In the genomic region with DNA sequence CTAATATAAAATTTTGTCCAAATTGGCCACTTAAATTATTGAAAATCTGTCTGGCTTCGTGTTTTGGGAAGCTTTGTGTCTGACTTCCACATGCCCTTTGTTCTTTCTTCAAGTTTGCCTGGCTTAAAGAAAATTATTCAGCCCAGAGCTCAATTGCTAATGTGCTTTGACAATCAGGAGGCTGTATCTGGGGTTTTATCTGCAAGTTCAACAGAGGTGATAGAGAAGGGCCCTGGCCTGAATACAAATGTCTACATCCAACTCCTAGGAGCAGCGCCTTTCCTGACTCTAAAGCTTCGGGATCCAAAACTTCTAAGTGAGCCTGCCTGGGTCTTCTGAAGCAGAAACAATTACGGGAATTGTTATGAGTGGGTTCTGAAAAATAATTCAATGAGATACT, we compare ENCODE assay signal across 24 mouse cellular contexts.
DNase-seq lines count a peak whose midpoint lies in the region; ATAC-seq and TF ChIP-seq lines count a peak whose summit lies in the region.
"Had no signal": no experiment of that assay in that cellular context is flagged by ENCODE, and none has a peak within 500 bp of the region (broad histone marks: within the 10 kb centered on the region; RNA-seq: fewer than 3 reads in every experiment).

No protein-coding gene starts in this region.

- no peaks in the 10 kb centered on the region for H3K9me3 ChIP-seq in hindbrain, embryonic 10.5 days
- H3K9me3 ChIP-seq in hindbrain, embryonic 13.5 days, result no peaks in the 10 kb centered on the region
- H3K9me3 ChIP-seq in midbrain, embryonic 11.5 days (ENCODE audit: control insufficient read depth, low read length), result no peaks in the 10 kb centered on the region
- no peaks in the 10 kb centered on the region for H3K9me3 ChIP-seq in midbrain, postnatal 0 days (ENCODE audit: low read length)
- no peaks in the 10 kb centered on the region for H3K9me3 ChIP-seq in midbrain, embryonic 14.5 days (ENCODE audit: control insufficient read depth, low read length)
- no peaks in the 10 kb centered on the region for H3K9me3 ChIP-seq in midbrain, embryonic 15.5 days
- H3K9me3 ChIP-seq: embryonic facial prominence, embryonic 10.5 days; embryonic facial prominence, embryonic 12.5 days; forebrain, embryonic 13.5 days; forebrain, embryonic 15.5 days had no signal

- H3K9ac ChIP-seq in hindbrain, embryonic 13.5 days, result no peak overlapping the region
- no peak overlapping the region for H3K9ac ChIP-seq in midbrain, embryonic 11.5 days (ENCODE audit: low read length)
- H3K9ac ChIP-seq in midbrain, postnatal 0 days (replicated peaks; ENCODE audit: low read length, poor library complexity, severe bottlenecking), result no peak overlapping the region
- H3K9ac ChIP-seq in midbrain, embryonic 14.5 days (replicated peaks; ENCODE audit: low read length), result no peak overlapping the region
- H3K9ac ChIP-seq in midbrain, embryonic 15.5 days, result no peak overlapping the region
- H3K9ac ChIP-seq: embryonic facial prominence, embryonic 12.5 days; forebrain, embryonic 13.5 days; forebrain, embryonic 15.5 days had no signal

- H3K4me1 ChIP-seq in hindbrain, embryonic 10.5 days (replicated peaks), result 0 out of 2 replicates have a peak, but pooled peaks cover 3% of the 10 kb centered on the region
- H3K4me1 ChIP-seq in hindbrain, embryonic 13.5 days (replicated peaks), result no peaks in the 10 kb centered on the region
- H3K4me1 ChIP-seq in midbrain, embryonic 11.5 days (ENCODE audit: control insufficient read depth, insufficient read depth, low read length), result 0 out of 2 replicates have a peak, but pooled peaks cover 4% of the 10 kb centered on the region
- no peaks in the 10 kb centered on the region for H3K4me1 ChIP-seq in midbrain, postnatal 0 days (ENCODE audit: insufficient read depth, low read length)
- H3K4me1 ChIP-seq in midbrain, embryonic 14.5 days (ENCODE audit: control insufficient read depth, insufficient read depth, low read length), result no peaks in the 10 kb centered on the region
- H3K4me1 ChIP-seq in midbrain, embryonic 15.5 days, result no peaks in the 10 kb centered on the region
- H3K4me1 ChIP-seq: embryonic facial prominence, embryonic 10.5 days; embryonic facial prominence, embryonic 12.5 days; forebrain, embryonic 13.5 days had no signal

- no peak for DNase-seq in hindbrain, embryonic 10.5 days (ENCODE audit: low spot score)
- peak; percentile 85 for DNase-seq in midbrain, embryonic 11.5 days (ENCODE audit: low spot score, missing footprints)
- DNase-seq in midbrain, postnatal 0 days (ENCODE audit: low spot score), result no peak
- peak; percentile 23 for DNase-seq in midbrain, embryonic 14.5 days
- peak; percentile 19 for DNase-seq in Muller cell, postnatal 12 days (ENCODE audit: inconsistent ontology term)
- DNase-seq in urinary bladder, postnatal 10 days (ENCODE audit: low spot score), result no peak
- DNase-seq: adrenal gland, adult 2 months; adrenal gland, postnatal 10 days; adrenal gland, postnatal 25 days; B cell, adult 2 months; cerebellum, adult 11-12 months; cerebellum, adult 2 months; cerebellum, adult 9-10 months; cerebellum, postnatal 10 days; cerebellum, postnatal 25 days had no signal

- no peaks in the 10 kb centered on the region for H3K27me3 ChIP-seq in hindbrain, embryonic 10.5 days (ENCODE audit: insufficient read depth, poor library complexity, severe bottlenecking)
- no peaks in the 10 kb centered on the region for H3K27me3 ChIP-seq in hindbrain, embryonic 13.5 days
- H3K27me3 ChIP-seq in midbrain, embryonic 11.5 days (ENCODE audit: control insufficient read depth, insufficient read depth, low read length), result no peaks in the 10 kb centered on the region
- no peaks in the 10 kb centered on the region for H3K27me3 ChIP-seq in midbrain, postnatal 0 days (ENCODE audit: insufficient read depth, low read length)
- no peaks in the 10 kb centered on the region for H3K27me3 ChIP-seq in midbrain, embryonic 14.5 days (ENCODE audit: control insufficient read depth, insufficient read depth, low read length)
- H3K27me3 ChIP-seq in midbrain, embryonic 15.5 days (replicated peaks), result no peaks in the 10 kb centered on the region
- H3K27me3 ChIP-seq: CH12.LX; embryonic facial prominence, embryonic 12.5 days; forebrain, embryonic 13.5 days; forebrain, embryonic 15.5 days had no signal

- H3K36me3 ChIP-seq in hindbrain, embryonic 10.5 days, result no peaks in the 10 kb centered on the region
- H3K36me3 ChIP-seq in hindbrain, embryonic 13.5 days, result no peaks in the 10 kb centered on the region
- no peaks in the 10 kb centered on the region for H3K36me3 ChIP-seq in midbrain, embryonic 11.5 days (ENCODE audit: control insufficient read depth, insufficient read depth, low read length)
- H3K36me3 ChIP-seq in midbrain, postnatal 0 days (ENCODE audit: insufficient read depth, low read length), result no peaks in the 10 kb centered on the region
- H3K36me3 ChIP-seq in midbrain, embryonic 14.5 days (ENCODE audit: control insufficient read depth, insufficient read depth, low read length), result no peaks in the 10 kb centered on the region
- no peaks in the 10 kb centered on the region for H3K36me3 ChIP-seq in midbrain, embryonic 15.5 days (replicated peaks)
- H3K36me3 ChIP-seq: embryonic facial prominence, embryonic 10.5 days; embryonic facial prominence, embryonic 12.5 days; forebrain, embryonic 15.5 days; G1E had no signal

- no peak for TF ChIP-seq CTCF in midbrain, postnatal 0 days (IDR thresholded peaks at IDR 0.05)

- 79% methylated on average over 4 of the region's 4 CpGs for WGBS in hindbrain, embryonic 10.5 days
- 62% methylated on average over 4 of the region's 4 CpGs for WGBS in hindbrain, embryonic 13.5 days
- 50% methylated on average over 4 of the region's 4 CpGs for WGBS in midbrain, embryonic 11.5 days
- 36% methylated on average over 4 of the region's 4 CpGs for WGBS in midbrain, postnatal 0 days
- 35% methylated on average over 4 of the region's 4 CpGs for WGBS in midbrain, embryonic 14.5 days
- 46% methylated on average over 4 of the region's 4 CpGs for WGBS in midbrain, embryonic 15.5 days

- H3K4me2 ChIP-seq in hindbrain, embryonic 13.5 days, result no peak overlapping the region
- no peak overlapping the region for H3K4me2 ChIP-seq in midbrain, embryonic 11.5 days
- H3K4me2 ChIP-seq in midbrain, postnatal 0 days (ENCODE audit: low read depth, low read length, poor library complexity, severe bottlenecking), result no peak overlapping the region
- H3K4me2 ChIP-seq in midbrain, embryonic 14.5 days (ENCODE audit: low read length), result no peak overlapping the region
- no peak overlapping the region for H3K4me2 ChIP-seq in midbrain, embryonic 15.5 days
- H3K4me2 ChIP-seq: embryonic facial prominence, embryonic 12.5 days; forebrain, embryonic 13.5 days; forebrain, embryonic 15.5 days had no signal

- H3K4me3 ChIP-seq in hindbrain, embryonic 10.5 days, result no peak overlapping the region
- H3K4me3 ChIP-seq in hindbrain, embryonic 13.5 days, result no peak overlapping the region
- no peak overlapping the region for H3K4me3 ChIP-seq in midbrain, embryonic 11.5 days (ENCODE audit: low read depth, low read length)
- no peak overlapping the region for H3K4me3 ChIP-seq in midbrain, postnatal 0 days (ENCODE audit: low read depth, low read length)
- no peak overlapping the region for H3K4me3 ChIP-seq in midbrain, embryonic 14.5 days (replicated peaks; ENCODE audit: low read depth, low read length)
- no peak overlapping the region for H3K4me3 ChIP-seq in midbrain, embryonic 15.5 days
- H3K4me3 ChIP-seq: embryonic facial prominence, embryonic 10.5 days; embryonic facial prominence, embryonic 12.5 days; forebrain, embryonic 13.5 days; forebrain, embryonic 15.5 days had no signal

- no peak for ATAC-seq in hindbrain, embryonic 13.5 days (ENCODE audit: low FRiP score)
- ATAC-seq in midbrain, embryonic 11.5 days (ENCODE audit: low FRiP score), result peak; percentile 78
- no peak for ATAC-seq in midbrain, postnatal 0 days (ENCODE audit: low FRiP score)
- no peak for ATAC-seq in midbrain, embryonic 14.5 days (ENCODE audit: low FRiP score, low TSS enrichment)
- no peak for ATAC-seq in midbrain, embryonic 15.5 days (replicated peaks)
- ATAC-seq: CD4-positive, CD25-positive, alpha-beta regulatory T cell, adult 4 months; forebrain, embryonic 13.5 days; forebrain, embryonic 15.5 days had no signal

- H3K27ac ChIP-seq in hindbrain, embryonic 10.5 days, result 0 out of 2 replicates have a peak overlapping the region, but pooled peaks have one; percentile 53
- no peak overlapping the region for H3K27ac ChIP-seq in hindbrain, embryonic 13.5 days
- H3K27ac ChIP-seq in midbrain, embryonic 11.5 days (ENCODE audit: low read depth, low read length), result no peak overlapping the region
- H3K27ac ChIP-seq in midbrain, postnatal 0 days (ENCODE audit: low read depth, low read length), result no peak overlapping the region
- H3K27ac ChIP-seq in midbrain, embryonic 14.5 days (replicated peaks; ENCODE audit: low read depth, low read length), result no peak overlapping the region
- H3K27ac ChIP-seq in midbrain, embryonic 15.5 days, result no peak overlapping the region
- H3K27ac ChIP-seq: embryonic facial prominence, embryonic 10.5 days; embryonic facial prominence, embryonic 12.5 days; forebrain, embryonic 13.5 days; forebrain, embryonic 15.5 days had no signal

Comparison
In these comparisons a context has a peak if more than half of its experiments do, and no peak if none do; other contexts are left out.
1. DNase-seq: peak in midbrain, embryonic 11.5 days (single experiment), midbrain, embryonic 14.5 days (single experiment) and Muller cell, postnatal 12 days (single experiment); none in hindbrain, embryonic 10.5 days (single experiment), midbrain, postnatal 0 days (single experiment) and urinary bladder, postnatal 10 days (single experiment).